Mouse (Mus musculus) CD4-positive, CD25-positive, alpha-beta regulatory T cell (primary cell): ENCODE results near the gene Phf19. TPM values are rescaled to one million over a fixed set of nuclear protein-coding genes. Genes with fewer than 3 reads are reported as not detected.

ENCODE experiments used
- polyA plus RNA-seq: library from polyadenylated mRNA; unstranded; fragments of 100-300 nt; shearing (Covaris generic); gene quantifications from one replicate; pipeline ENCODE4 v1.2.1, GENCODE M21; 2017

Phf19 gene
- 1.1 TPM for polyA plus RNA-seq

GRCm38 (mm10) chr2:34913218-34914068 is at the start of gene Phf19:
Phf19 (minus strand) TSS chr2:34914026.

GRCm38 (mm10) chr2:34961481-34962036 is 47.7 kb upstream of the Phf19 start, which contains the start of gene Traf1:
Traf1 (minus strand) TSS chr2:34961772.

GRCm38 (mm10) chr2:34874816-34875345 is 38.9 kb downstream of the Phf19 start, which contains the start of gene Psmd5:
Psmd5 (minus strand) TSS chr2:34874968.

GRCm38 (mm10) chr2:34874271-34874670 is 39.6 kb downstream of the Phf19 start, which contains the start of gene Cutal:
Cutal (plus strand) TSS chr2:34874396.

Other genes starting within 250 kb of the Phf19 start
- 105 TPM for gene Gapvd1, start 158.8 kb downstream of the Phf19 start, polyA plus RNA-seq
- gene Hspa5, start 142.1 kb downstream of the Phf19 start, polyA plus RNA-seq: 439 TPM
- gene Rabepk, start 114.1 kb downstream of the Phf19 start, polyA plus RNA-seq: 37.8 TPM
- gene Fbxw2, start 87.7 kb downstream of the Phf19 start, polyA plus RNA-seq: 165 TPM
- not detected for gene Gm34653, start 81.0 kb downstream of the Phf19 start, polyA plus RNA-seq
- gene Cutal, start 39.6 kb downstream of the Phf19 start, polyA plus RNA-seq: not detected
- gene Psmd5, start 39.1 kb downstream of the Phf19 start, polyA plus RNA-seq: 94.5 TPM
- 383 TPM for gene Traf1, start 47.7 kb upstream of the Phf19 start, polyA plus RNA-seq
- gene Hc, start 147.4 kb upstream of the Phf19 start, polyA plus RNA-seq: 0.67 TPM
- gene AI182371, start 187.5 kb upstream of the Phf19 start, polyA plus RNA-seq: 1.1 TPM
- 96.5 TPM for gene Cntrl, start 195.5 kb upstream of the Phf19 start, polyA plus RNA-seq